Mouse (Mus musculus) neural tube, embryonic 13.5 days (tissue): ENCODE results near the gene Taf12. TPM values are rescaled to one million over a fixed set of nuclear protein-coding genes. Genes with fewer than 3 reads are reported as not detected.

Experiments
- ATAC-seq: fragments of 200-750 bp; cut with Nextera tagmentation; 2 replicates; pipeline ENCODE4 v1.8.0; 2017; ENCODE audit warnings: low read depth, mild to moderate bottlenecking, moderate TSS enrichment, moderate library complexity
- H3K27ac ChIP-seq: fragments of 300-500 bp; sonication (generic); replicated peaks from 2 replicates; pipeline ENCODE4 v1.5.1; 2015; ENCODE audit warnings: moderate library complexity, mild to moderate bottlenecking, inconsistent platforms
- H3K27me3 ChIP-seq: fragments of 300-500 bp; sonication (generic); 2 replicates; pipeline ENCODE4 v1.6.1; 2015; ENCODE audit warnings: mild to moderate bottlenecking, inconsistent platforms
- H3K36me3 ChIP-seq: fragments of 300-500 bp; sonication (generic); 2 replicates; pipeline ENCODE4 v1.6.1; 2015; ENCODE audit warnings: mild to moderate bottlenecking, inconsistent platforms
- H3K4me1 ChIP-seq: fragments of 300-500 bp; sonication (generic); replicated peaks from 2 replicates; pipeline ENCODE4 v1.6.1; 2015; ENCODE audit warnings: inconsistent platforms
- H3K4me2 ChIP-seq: fragments of 300-500 bp; sonication (generic); 2 replicates; pipeline ENCODE4 v1.6.1; 2015; ENCODE audit warnings: inconsistent platforms, mild to moderate bottlenecking, moderate library complexity
- H3K4me3 ChIP-seq: fragments of 300-500 bp; sonication (generic); 2 replicates; pipeline ENCODE4 v1.5.1; 2015; ENCODE audit warnings: mild to moderate bottlenecking, inconsistent platforms
- H3K9ac ChIP-seq: fragments of 300-500 bp; sonication (generic); 2 replicates; pipeline ENCODE4 v1.6.1; 2015; ENCODE audit warnings: moderate library complexity, mild to moderate bottlenecking, inconsistent platforms
- H3K9me3 ChIP-seq: fragments of 300-500 bp; sonication (generic); 2 replicates; pipeline ENCODE4 v1.6.1; 2016; ENCODE audit warnings: inconsistent platforms
- WGBS: fragments of 180-500 bp; shearing (Covaris S2); methylation state at CpG from one replicate; pipeline ENCODE4 v1.1.7; 2015; 5-methylcytosine and 5-hydroxymethylcytosine counted together
- polyA plus RNA-seq: library from polyadenylated mRNA; unstranded; fragments of >200 nt; fragmentation: Nextera tagmentation; extraction: Ambion mirVana; gene quantifications from 2 replicates; pipeline ENCODE4 v1.2.1, GENCODE M21; 2015

Taf12 gene
- polyA plus RNA-seq, 1 experiment from 2014 or later = 43.2 TPM

- ATAC-seq = no peak
- H3K4me1 ChIP-seq = peaks cover 23% of the 10 kb centered on the region
- 96% methylated on average over 3 of the region's 3 CpGs for WGBS
Measured at GRCm38 (mm10) chr4:132256384-132256783, 17.8 kb upstream of the Taf12 start.

GRCm38 (mm10) chr4:132259248-132259647 is 14.9 kb upstream of the Taf12 start:
- ATAC-seq = no peak
- Histone ChIP-seq H3K36me3 (no peaks in the 10 kb centered on the region), H3K4me2 (peak overlapping the region; percentile 89), H3K4me1 (peaks cover 30% of the 10 kb centered on the region), H3K9ac (peak overlapping the region; percentile 26; the same call in 1 of the 2 replicates), H3K9me3 (no peaks in the 10 kb centered on the region), H3K27ac (no peak overlapping the region), H3K27me3 (no peaks in the 10 kb centered on the region), H3K4me3 (no peak overlapping the region)
- WGBS = 90% methylated on average over 4 of the region's 4 CpGs

More at GRCm38 (mm10) chr4:132256384-132256783, 17.8 kb upstream of the Taf12 start:
- Histone ChIP-seq H3K36me3 (peaks cover 7% of the 10 kb centered on the region), H3K9me3 (no peaks in the 10 kb centered on the region), H3K27ac (no peak overlapping the region), H3K27me3 (no peaks in the 10 kb centered on the region), H3K4me3 (no peak overlapping the region), H3K4me2 (no peak overlapping the region), H3K9ac (no peak overlapping the region)

- peak overlapping the region; percentile 95 for H3K27ac ChIP-seq
- H3K9me3 ChIP-seq = no peaks in the 10 kb centered on the region
- no peaks in the 10 kb centered on the region for H3K36me3 ChIP-seq
- H3K4me3 ChIP-seq = peak overlapping the region; percentile 85
- peak overlapping the region; percentile 97 for H3K9ac ChIP-seq
- WGBS = 4% methylated on average over 29 of the region's 64 CpGs
- peaks cover 30% of the 10 kb centered on the region for H3K4me1 ChIP-seq
- H3K27me3 ChIP-seq = no peaks in the 10 kb centered on the region
- ATAC-seq = peak; percentile 73
- peak overlapping the region; percentile 89 for H3K4me2 ChIP-seq
Measured at GRCm38 (mm10) chr4:132260404-132261379, 13.5 kb upstream of the Taf12 start.

GRCm38 (mm10) chr4:132261514-132262357 is 12.4 kb upstream of the Taf12 start, which contains the start of gene Gmeb1:
Gene Gmeb1, minus strand, starts transcription at chr4:132261602.
- no peaks in the 10 kb centered on the region for H3K9me3 ChIP-seq
- 20% methylated on average over 36 of the region's 49 CpGs for WGBS

GRCm38 (mm10) chr4:132262358-132262616 is 11.9 kb upstream of the Taf12 start:
- Histone ChIP-seq H3K9ac (no peak overlapping the region), H3K4me1 (peaks cover 30% of the 10 kb centered on the region), H3K4me2 (peak overlapping the region; percentile 63; the same call in 1 of the 2 replicates), H3K27me3 (no peaks in the 10 kb centered on the region), H3K9me3 (no peaks in the 10 kb centered on the region), H3K36me3 (no peaks in the 10 kb centered on the region), H3K4me3 (no peak overlapping the region), H3K27ac (0 out of 2 replicates have a peak overlapping the region, but pooled peaks have one; percentile 95)
- no peak for ATAC-seq
- WGBS = 82% methylated on average over 5 of the region's 5 CpGs

More at GRCm38 (mm10) chr4:132261514-132262357, 12.4 kb upstream of the Taf12 start, which contains the start of gene Gmeb1:
- Histone ChIP-seq H3K9ac (peak within 1 kb of the TSS; percentile 97), H3K4me1 (peaks cover 30% of the 10 kb centered on the region), H3K27me3 (no peaks in the 10 kb centered on the region), H3K27ac (peak within 1 kb of the TSS; percentile 95), H3K4me2 (peak within 1 kb of the TSS; percentile 89), H3K4me3 (peak within 1 kb of the TSS; percentile 85), H3K36me3 (no peaks in the 10 kb centered on the region)
- ATAC-seq = peak; percentile 93

GRCm38 (mm10) chr4:132263313-132263712 is 10.9 kb upstream of the Taf12 start:
- Histone ChIP-seq H3K9me3 (no peaks in the 10 kb centered on the region), H3K4me1 (peaks cover 30% of the 10 kb centered on the region), H3K4me2 (no peak overlapping the region), H3K4me3 (no peak overlapping the region), H3K36me3 (no peaks in the 10 kb centered on the region), H3K27me3 (no peaks in the 10 kb centered on the region), H3K9ac (no peak overlapping the region), H3K27ac (no peak overlapping the region)
- no peak for ATAC-seq
- WGBS = 93% methylated on average over 7 of the region's 7 CpGs

- Histone ChIP-seq H3K27ac (no peak overlapping the region), H3K4me1 (peaks cover 9% of the 10 kb centered on the region), H3K4me3 (no peak overlapping the region), H3K36me3 (no peaks in the 10 kb centered on the region), H3K9ac (no peak overlapping the region), H3K27me3 (no peaks in the 10 kb centered on the region), H3K9me3 (no peaks in the 10 kb centered on the region), H3K4me2 (no peak overlapping the region)
- no peak for ATAC-seq
- WGBS = 76% methylated on average over 3 of the region's 3 CpGs
Measured at GRCm38 (mm10) chr4:132266835-132267349, 7.3 kb upstream of the Taf12 start.

- Histone ChIP-seq H3K4me3 (no peak overlapping the region), H3K9me3 (no peaks in the 10 kb centered on the region), H3K36me3 (no peaks in the 10 kb centered on the region), H3K27me3 (no peaks in the 10 kb centered on the region), H3K9ac (no peak overlapping the region), H3K27ac (peak overlapping the region; percentile 95), H3K4me2 (peak overlapping the region; percentile 7; the same call in 1 of the 2 replicates), H3K4me1 (peaks cover 13% of the 10 kb centered on the region)
- ATAC-seq = no peak
- 13% methylated on average over 6 of the region's 6 CpGs for WGBS
Measured at GRCm38 (mm10) chr4:132268871-132269739, 5.1 kb upstream of the Taf12 start.

- peak overlapping the region; percentile 28 for H3K4me3 ChIP-seq
- H3K4me1 ChIP-seq = peaks cover 15% of the 10 kb centered on the region
- peak overlapping the region; percentile 51 for H3K4me2 ChIP-seq
- no peaks in the 10 kb centered on the region for H3K27me3 ChIP-seq
- no peaks in the 10 kb centered on the region for H3K36me3 ChIP-seq
- WGBS = under 1% methylated on average over 35 of the region's 35 CpGs
- no peaks in the 10 kb centered on the region for H3K9me3 ChIP-seq
- peak overlapping the region; percentile 70 for H3K9ac ChIP-seq
- ATAC-seq = peak; percentile 82
- peak overlapping the region; percentile 95 for H3K27ac ChIP-seq
Measured at GRCm38 (mm10) chr4:132269740-132270560, 4.2 kb upstream of the Taf12 start.

- Histone ChIP-seq H3K9me3 (no peaks in the 10 kb centered on the region), H3K4me3 (peak overlapping the region; percentile 81; the same call in 1 of the 2 replicates), H3K27ac (no peak overlapping the region; the same call in 1 of the 2 replicates), H3K4me2 (peak overlapping the region; percentile 81), H3K36me3 (no peaks in the 10 kb centered on the region), H3K9ac (peak overlapping the region; percentile 93), H3K4me1 (peaks cover 25% of the 10 kb centered on the region), H3K27me3 (no peaks in the 10 kb centered on the region)
- WGBS = 66% methylated on average over 2 of the region's 2 CpGs
- no peak for ATAC-seq
Measured at GRCm38 (mm10) chr4:132273166-132273565, 1.0 kb upstream of the Taf12 start.
